Mouse (Mus musculus): Measurements from ENCODE around the gene Zup1. TPM values are rescaled to one million over a fixed set of nuclear protein-coding genes. Genes with fewer than 3 reads are reported as not detected.
"Not testable (repeated sequence)": the region's sequence is repeated elsewhere in the genome, so short reads cannot be mapped to it uniquely, and the experiment has no call there.

The Zup1 gene
- polyA plus RNA-seq (2012; fragmentation: generic; extraction: Trizol), result 1.7 TPM
- long read RNA-seq, experiment 1, partial matches to known transcripts, result 0 of 6 reads
- long read RNA-seq, experiment 1, other reads (novel, unspliced or antisense), result 5 of 6 reads
- long read RNA-seq, experiment 2, partial matches to known transcripts, result 2 of 28 reads
- long read RNA-seq, experiment 2, other reads (novel, unspliced or antisense), result 23 of 28 reads

DNA sequence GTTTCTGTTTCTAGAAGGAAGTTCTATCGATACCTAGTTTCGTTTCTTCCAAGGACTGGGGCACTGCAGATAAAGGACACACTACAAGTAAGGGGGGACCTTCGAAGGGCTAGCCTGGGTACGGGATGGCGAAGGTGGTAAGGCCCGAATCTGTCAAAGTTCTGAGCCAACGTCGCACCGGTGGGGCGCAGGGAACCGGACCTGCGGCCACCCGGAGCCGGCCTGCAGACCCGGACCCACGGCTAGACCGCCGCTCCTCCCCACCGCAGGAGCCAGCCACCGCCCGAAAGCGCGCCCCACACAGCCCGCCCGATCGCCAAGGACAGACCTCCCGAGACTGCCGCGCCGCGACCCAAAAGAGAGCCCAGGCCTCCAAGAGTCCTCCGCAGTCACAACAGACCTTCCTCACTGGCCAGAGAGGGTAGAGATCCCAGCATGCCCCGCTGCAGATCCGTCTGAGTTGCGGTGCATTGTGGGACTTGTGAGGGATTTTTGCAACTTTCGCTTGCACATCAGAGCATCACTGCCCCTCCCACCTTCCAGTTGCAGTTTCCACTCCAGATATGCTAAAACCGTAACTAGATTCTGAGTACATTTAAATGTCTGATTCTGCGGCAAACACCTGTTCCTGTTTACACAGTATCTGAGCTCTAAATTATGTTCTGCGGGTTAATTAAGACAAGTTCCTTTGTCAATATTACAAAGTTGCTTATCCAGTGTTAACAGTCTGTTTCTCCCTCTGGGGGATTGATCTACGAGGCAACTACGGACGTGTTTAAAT lies at the start of gene Zup1:
TSS of gene Zup1 (minus strand) at position 467 of the 781 bp plus-strand sequence.
- TF ChIP-seq MYOG (IDR thresholded peaks at IDR 0.05; ENCODE audit: control insufficient read depth, extremely low read depth, insufficient read length) (no peak), CEBPB (IDR thresholded peaks at IDR 0.05; ENCODE audit: low read depth) (peak; percentile 43)
- Histone ChIP-seq H3K79me3 (ENCODE audit: low read depth) (peaks cover 26% of the 10 kb centered on the region), H3ac (ENCODE audit: control insufficient read depth, insufficient read length, low read depth) (peak within 1 kb of the TSS; percentile 98), H3K79me2 (ENCODE audit: control insufficient read depth, insufficient read depth) (peaks cover 42% of the 10 kb centered on the region), H3K4me3 (ENCODE audit: insufficient read depth, poor library complexity, severe bottlenecking) (peak within 1 kb of the TSS; percentile 71), H3K36me3 (ENCODE audit: control insufficient read depth, insufficient read depth) (peaks cover 35% of the 10 kb centered on the region), H3K27me3 (ENCODE audit: control insufficient read depth, insufficient read depth, insufficient read length) (no peaks in the 10 kb centered on the region)

GRCm38 (mm10) chr10:33998397-33998796 lies 47.3 kb upstream of the Zup1 start:
- no peaks in the 10 kb centered on the region for H3K79me3 ChIP-seq (ENCODE audit: low read depth)
- H3ac ChIP-seq (ENCODE audit: control insufficient read depth, insufficient read length, low read depth), result no peak overlapping the region
- no peaks in the 10 kb centered on the region for H3K79me2 ChIP-seq (ENCODE audit: control insufficient read depth, insufficient read depth)
- no peak overlapping the region for H3K4me3 ChIP-seq (ENCODE audit: insufficient read depth, poor library complexity, severe bottlenecking)
- peaks cover 93% of the 10 kb centered on the region for H3K36me3 ChIP-seq (ENCODE audit: control insufficient read depth, insufficient read depth)
- no peak for TF ChIP-seq CEBPB (IDR thresholded peaks at IDR 0.05; ENCODE audit: low read depth)
- TF ChIP-seq CTCF (IDR thresholded peaks at IDR 0.05; ENCODE audit: control insufficient read depth, insufficient read depth, insufficient read length), result no peak
- TF ChIP-seq MAX (IDR thresholded peaks at IDR 0.05), result no peak
- TF ChIP-seq MYOG (IDR thresholded peaks at IDR 0.05; ENCODE audit: control insufficient read depth, extremely low read depth, insufficient read length), result no peak
- no peak for TF ChIP-seq USF1 (IDR thresholded peaks at IDR 0.05; ENCODE audit: low read depth)
- no peak for TF ChIP-seq MYOD1 (IDR thresholded peaks at IDR 0.05; ENCODE audit: control insufficient read depth, insufficient read length, low read depth)
- no peak for TF ChIP-seq FOSL1 (IDR thresholded peaks at IDR 0.05; ENCODE audit: insufficient read depth, low read length, poor library complexity, severe bottlenecking)
- no peaks in the 10 kb centered on the region for H3K27me3 ChIP-seq (ENCODE audit: control insufficient read depth, insufficient read depth, insufficient read length)

GRCm38 (mm10) chr10:33996686-33997085 lies 45.6 kb upstream of the Zup1 start:
- H3K79me2 ChIP-seq (ENCODE audit: control insufficient read depth, insufficient read depth); H3K4me3 ChIP-seq (ENCODE audit: insufficient read depth, poor library complexity, severe bottlenecking); H3K27me3 ChIP-seq (ENCODE audit: control insufficient read depth, insufficient read depth, insufficient read length); H3ac ChIP-seq (ENCODE audit: control insufficient read depth, insufficient read length, low read depth); H3K79me3 ChIP-seq (ENCODE audit: low read depth): not testable (repeated sequence)
- peaks cover 94% of the 10 kb centered on the region for H3K36me3 ChIP-seq (ENCODE audit: control insufficient read depth, insufficient read depth)

DNA sequence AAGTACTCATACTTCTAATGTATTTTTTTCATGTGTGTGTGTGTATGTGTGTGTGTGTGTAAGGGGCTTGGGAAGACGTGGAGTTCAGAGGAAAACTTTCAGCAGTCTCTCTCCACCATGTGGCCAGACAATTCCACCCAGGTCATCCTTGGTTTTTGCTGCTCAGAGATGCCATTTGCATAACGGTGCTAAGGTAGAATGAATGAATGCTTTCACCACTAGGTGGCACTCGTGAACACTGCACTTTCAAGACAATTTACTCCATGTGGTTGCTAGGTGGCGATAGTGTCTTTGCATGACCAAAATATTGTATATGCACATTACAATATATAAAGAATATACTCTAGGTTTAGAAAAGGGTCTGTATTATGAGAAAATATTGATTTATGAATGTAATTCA lies 35.7 kb upstream of the Zup1 start:
- TF ChIP-seq CTCF (IDR thresholded peaks at IDR 0.05; ENCODE audit: control insufficient read depth, insufficient read depth, insufficient read length) (peak; percentile 82), USF1 (IDR thresholded peaks at IDR 0.05; ENCODE audit: low read depth) (no peak)
- H3K27me3 ChIP-seq (ENCODE audit: control insufficient read depth, insufficient read depth, insufficient read length), result no peaks in the 10 kb centered on the region

DNA sequence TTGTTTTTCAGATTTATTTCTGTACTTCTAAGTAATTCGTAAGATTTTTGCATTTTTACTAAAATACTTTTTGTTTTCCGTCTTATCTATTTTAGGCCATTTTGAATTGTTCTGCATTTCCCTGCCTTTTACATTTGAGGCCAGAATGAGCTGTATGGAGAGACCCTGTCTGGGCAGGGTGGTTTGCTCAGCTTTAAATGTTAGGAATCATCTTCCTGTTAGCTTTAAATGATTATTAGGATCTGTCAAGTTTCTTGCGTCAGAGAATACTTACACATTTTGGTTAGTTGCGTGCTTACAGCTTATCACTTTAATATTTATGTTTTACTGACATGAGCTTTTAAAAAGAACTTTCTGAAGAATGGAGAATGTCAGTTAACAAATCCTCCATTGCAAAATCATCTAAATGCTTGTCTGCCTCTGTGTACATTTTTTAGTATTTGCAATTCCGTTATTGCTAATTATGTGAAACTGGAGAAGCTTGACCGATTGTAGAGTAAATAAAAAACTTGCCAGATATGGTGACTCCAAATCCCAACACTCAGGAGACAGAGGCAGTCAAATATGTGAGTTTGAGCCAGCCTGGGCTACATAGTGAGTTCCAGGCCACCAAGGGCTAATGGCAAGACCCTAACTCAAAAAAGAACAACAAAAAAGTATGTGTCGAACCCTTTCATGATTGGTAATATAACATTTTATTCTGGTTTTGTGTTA lies 23.9 kb upstream of the Zup1 start:
- Histone ChIP-seq H3K79me3 (ENCODE audit: low read depth) (no peaks in the 10 kb centered on the region), H3K27me3 (ENCODE audit: control insufficient read depth, insufficient read depth, insufficient read length) (no peaks in the 10 kb centered on the region), H3ac (ENCODE audit: control insufficient read depth, insufficient read length, low read depth) (no peak overlapping the region), H3K79me2 (ENCODE audit: control insufficient read depth, insufficient read depth) (no peaks in the 10 kb centered on the region), H3K4me3 (ENCODE audit: insufficient read depth, poor library complexity, severe bottlenecking) (no peak overlapping the region), H3K36me3 (ENCODE audit: control insufficient read depth, insufficient read depth) (no peaks in the 10 kb centered on the region)
- TF ChIP-seq CEBPB (IDR thresholded peaks at IDR 0.05; ENCODE audit: low read depth), result no peak
- no peak for TF ChIP-seq MYOG (IDR thresholded peaks at IDR 0.05; ENCODE audit: control insufficient read depth, extremely low read depth, insufficient read length)
- no peak for TF ChIP-seq CTCF (IDR thresholded peaks at IDR 0.05; ENCODE audit: control insufficient read depth, insufficient read depth, insufficient read length)
- TF ChIP-seq FOSL1 (IDR thresholded peaks at IDR 0.05; ENCODE audit: insufficient read depth, low read length, poor library complexity, severe bottlenecking), result no peak
- TF ChIP-seq MYOD1 (IDR thresholded peaks at IDR 0.05; ENCODE audit: control insufficient read depth, insufficient read length, low read depth), result no peak
- no peak for TF ChIP-seq MAX (IDR thresholded peaks at IDR 0.05)
- no peak for TF ChIP-seq USF1 (IDR thresholded peaks at IDR 0.05; ENCODE audit: low read depth)

More for the DNA sequence above, 35.7 kb upstream of the Zup1 start:
- no peak overlapping the region for H3K4me3 ChIP-seq (ENCODE audit: insufficient read depth, poor library complexity, severe bottlenecking)
- peaks cover 14% of the 10 kb centered on the region for H3K36me3 ChIP-seq (ENCODE audit: control insufficient read depth, insufficient read depth)
- no peak overlapping the region for H3ac ChIP-seq (ENCODE audit: control insufficient read depth, insufficient read length, low read depth)
- no peaks in the 10 kb centered on the region for H3K79me3 ChIP-seq (ENCODE audit: low read depth)
- no peaks in the 10 kb centered on the region for H3K79me2 ChIP-seq (ENCODE audit: control insufficient read depth, insufficient read depth)

DNA sequence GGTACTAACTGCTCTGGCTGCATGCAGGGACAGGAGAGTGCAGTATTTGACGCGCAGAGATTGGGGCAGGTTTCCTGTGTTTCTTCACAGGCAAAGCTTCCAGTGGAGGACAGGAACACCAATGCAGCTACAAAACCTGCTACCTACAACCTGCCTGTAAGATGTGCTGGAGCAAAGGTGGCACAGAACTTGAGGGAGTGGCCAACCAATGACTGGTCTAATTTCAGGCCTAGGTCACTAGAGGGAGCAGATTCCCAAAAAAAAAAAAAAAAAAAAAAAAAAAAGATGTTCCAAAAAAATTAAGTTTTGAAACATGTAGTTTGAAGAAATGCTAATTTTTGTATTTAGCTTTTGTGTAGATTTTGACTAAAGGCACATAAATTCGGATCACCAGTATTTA lies 1.4 kb upstream of the Zup1 start:
- no peak overlapping the region for H3ac ChIP-seq (ENCODE audit: control insufficient read depth, insufficient read length, low read depth)
- no peaks in the 10 kb centered on the region for H3K27me3 ChIP-seq (ENCODE audit: control insufficient read depth, insufficient read depth, insufficient read length)
- H3K4me3 ChIP-seq (ENCODE audit: insufficient read depth, poor library complexity, severe bottlenecking), result no peak overlapping the region
- TF ChIP-seq MYOG (IDR thresholded peaks at IDR 0.05; ENCODE audit: control insufficient read depth, extremely low read depth, insufficient read length) (no peak), CTCF (IDR thresholded peaks at IDR 0.05; ENCODE audit: control insufficient read depth, insufficient read depth, insufficient read length) (no peak), FOSL1 (IDR thresholded peaks at IDR 0.05; ENCODE audit: insufficient read depth, low read length, poor library complexity, severe bottlenecking) (no peak), MYOD1 (IDR thresholded peaks at IDR 0.05; ENCODE audit: control insufficient read depth, insufficient read length, low read depth) (no peak), CEBPB (IDR thresholded peaks at IDR 0.05; ENCODE audit: low read depth) (no peak), MAX (IDR thresholded peaks at IDR 0.05) (no peak), USF1 (IDR thresholded peaks at IDR 0.05; ENCODE audit: low read depth) (no peak)
- peaks cover 24% of the 10 kb centered on the region for H3K36me3 ChIP-seq (ENCODE audit: control insufficient read depth, insufficient read depth)
- peaks cover 35% of the 10 kb centered on the region for H3K79me2 ChIP-seq (ENCODE audit: control insufficient read depth, insufficient read depth)
- H3K79me3 ChIP-seq (ENCODE audit: low read depth), result peaks cover 22% of the 10 kb centered on the region

All from C2C12 (cell line).